Mouse (Mus musculus) neural tube, embryonic 13.5 days (tissue): ENCODE measurements around the gene Kif1c. TPM values are rescaled to one million over a fixed set of nuclear protein-coding genes. Genes with fewer than 3 reads are reported as not detected.
"Not testable (repeated sequence)": the region's sequence is repeated elsewhere in the genome, so short reads cannot be mapped to it uniquely, and the experiment has no call there.

Source experiments
- ATAC-seq: fragments of 200-750 bp; cut with Nextera tagmentation; 2 replicates; pipeline ENCODE4 v1.8.0; 2017; ENCODE audit warnings: low read depth, mild to moderate bottlenecking, moderate TSS enrichment, moderate library complexity
- H3K27ac ChIP-seq: fragments of 300-500 bp; sonication (generic); replicated peaks from 2 replicates; pipeline ENCODE4 v1.5.1; 2015; ENCODE audit warnings: moderate library complexity, mild to moderate bottlenecking, inconsistent platforms
- H3K27me3 ChIP-seq: fragments of 300-500 bp; sonication (generic); 2 replicates; pipeline ENCODE4 v1.6.1; 2015; ENCODE audit warnings: mild to moderate bottlenecking, inconsistent platforms
- H3K36me3 ChIP-seq: fragments of 300-500 bp; sonication (generic); 2 replicates; pipeline ENCODE4 v1.6.1; 2015; ENCODE audit warnings: mild to moderate bottlenecking, inconsistent platforms
- H3K4me1 ChIP-seq: fragments of 300-500 bp; sonication (generic); replicated peaks from 2 replicates; pipeline ENCODE4 v1.6.1; 2015; ENCODE audit warnings: inconsistent platforms
- H3K4me2 ChIP-seq: fragments of 300-500 bp; sonication (generic); 2 replicates; pipeline ENCODE4 v1.6.1; 2015; ENCODE audit warnings: inconsistent platforms, mild to moderate bottlenecking, moderate library complexity
- H3K4me3 ChIP-seq: fragments of 300-500 bp; sonication (generic); 2 replicates; pipeline ENCODE4 v1.5.1; 2015; ENCODE audit warnings: mild to moderate bottlenecking, inconsistent platforms
- H3K9ac ChIP-seq: fragments of 300-500 bp; sonication (generic); 2 replicates; pipeline ENCODE4 v1.6.1; 2015; ENCODE audit warnings: moderate library complexity, mild to moderate bottlenecking, inconsistent platforms
- H3K9me3 ChIP-seq: fragments of 300-500 bp; sonication (generic); 2 replicates; pipeline ENCODE4 v1.6.1; 2016; ENCODE audit warnings: inconsistent platforms
- WGBS: fragments of 180-500 bp; shearing (Covaris S2); methylation state at CpG from one replicate; pipeline ENCODE4 v1.1.7; 2015; 5-methylcytosine and 5-hydroxymethylcytosine counted together
- polyA plus RNA-seq: library from polyadenylated mRNA; unstranded; fragments of >200 nt; fragmentation: Nextera tagmentation; extraction: Ambion mirVana; gene quantifications from 2 replicates; pipeline ENCODE4 v1.2.1, GENCODE M21; 2015

Kif1c gene
- polyA plus RNA-seq, 1 experiment from 2014 or later, result 1.5 TPM

DNA sequence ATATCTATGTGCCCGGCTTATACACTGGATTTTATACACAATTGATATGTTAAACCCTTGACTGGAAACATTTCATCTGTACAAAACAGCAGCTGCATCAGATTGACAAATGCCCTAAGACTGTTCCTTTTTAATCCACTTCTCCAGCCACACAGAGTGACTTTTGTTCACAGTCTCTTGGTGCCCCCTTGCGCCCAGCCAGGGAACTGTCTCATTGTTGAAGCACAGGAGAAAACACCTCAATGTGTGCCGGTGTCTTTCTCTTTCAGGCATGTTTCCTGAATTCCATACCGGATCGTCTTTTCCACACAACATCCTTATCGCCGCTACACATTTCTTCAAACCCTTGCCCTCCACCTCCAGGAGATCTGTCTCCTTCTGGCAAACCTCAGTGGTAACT, 55.3 kb downstream of the Kif1c start:
- Histone ChIP-seq H3K9me3 (no peaks in the 10 kb centered on the region), H3K36me3 (no peaks in the 10 kb centered on the region), H3K9ac (peak overlapping the region; percentile 62), H3K27ac (no peak overlapping the region), H3K4me3 (no peak overlapping the region), H3K27me3 (peaks cover 3% of the 10 kb centered on the region; the same call in 1 of the 2 replicates), H3K4me1 (no peaks in the 10 kb centered on the region), H3K4me2 (no peak overlapping the region)
- WGBS, result 13% methylated on average over 7 of the region's 7 CpGs
- peak; percentile 61; the same call in 1 of the 2 replicates for ATAC-seq

DNA sequence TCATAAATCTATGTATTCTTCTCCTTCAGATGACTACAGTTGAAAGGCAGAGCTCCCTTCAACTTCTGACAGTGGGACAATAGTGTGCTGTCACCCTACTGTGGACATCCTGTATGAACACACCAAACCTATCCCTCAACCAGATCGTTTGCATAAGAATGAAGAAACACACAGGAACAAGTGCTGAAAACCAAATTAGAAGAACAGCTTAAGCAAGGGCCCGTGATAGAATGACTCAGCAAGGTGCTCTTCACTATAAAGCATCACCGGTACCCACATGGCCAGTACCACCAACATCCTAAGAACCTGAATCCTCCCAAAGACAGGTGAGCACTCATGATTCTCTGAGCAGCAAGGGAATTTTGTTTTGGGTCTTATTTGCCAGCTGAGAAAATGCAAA, 60.1 kb downstream of the Kif1c start:
- not testable (repeated sequence) for H3K4me2 ChIP-seq, ATAC-seq, H3K9me3 ChIP-seq, H3K4me3 ChIP-seq, H3K27me3 ChIP-seq, H3K27ac ChIP-seq, H3K9ac ChIP-seq, H3K36me3 ChIP-seq
- 70% methylated on average over 3 of the region's 3 CpGs for WGBS
- H3K4me1 ChIP-seq, result peaks cover 17% of the 10 kb centered on the region

DNA sequence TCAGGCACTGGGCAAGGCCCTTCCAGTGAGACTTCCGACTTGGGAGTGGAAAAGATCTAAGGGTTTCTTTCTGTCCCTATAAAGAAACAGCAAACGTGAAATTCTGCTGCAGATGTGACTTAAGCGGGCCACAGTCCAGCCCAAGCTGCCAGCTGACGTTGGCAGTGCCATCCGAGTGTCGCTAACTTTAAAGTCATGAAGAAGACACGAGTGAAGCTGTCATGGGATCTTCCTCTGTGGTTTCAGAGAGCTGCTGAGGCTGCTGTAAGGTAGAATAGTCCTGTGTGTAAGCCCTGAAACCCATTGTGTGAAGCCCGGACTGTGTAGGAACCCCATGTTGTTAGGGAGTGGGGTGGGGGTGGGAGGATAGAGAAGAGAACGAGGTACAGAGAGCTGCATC, 62.3 kb downstream of the Kif1c start:
- WGBS, result 84% methylated on average over 9 of the region's 9 CpGs
- Histone ChIP-seq H3K36me3 (peaks cover 2% of the 10 kb centered on the region), H3K4me1 (peaks cover 23% of the 10 kb centered on the region), H3K4me3 (no peak overlapping the region), H3K27me3 (no peaks in the 10 kb centered on the region), H3K9me3 (no peaks in the 10 kb centered on the region), H3K4me2 (no peak overlapping the region), H3K27ac (no peak overlapping the region), H3K9ac (no peak overlapping the region)
- no peak for ATAC-seq

DNA sequence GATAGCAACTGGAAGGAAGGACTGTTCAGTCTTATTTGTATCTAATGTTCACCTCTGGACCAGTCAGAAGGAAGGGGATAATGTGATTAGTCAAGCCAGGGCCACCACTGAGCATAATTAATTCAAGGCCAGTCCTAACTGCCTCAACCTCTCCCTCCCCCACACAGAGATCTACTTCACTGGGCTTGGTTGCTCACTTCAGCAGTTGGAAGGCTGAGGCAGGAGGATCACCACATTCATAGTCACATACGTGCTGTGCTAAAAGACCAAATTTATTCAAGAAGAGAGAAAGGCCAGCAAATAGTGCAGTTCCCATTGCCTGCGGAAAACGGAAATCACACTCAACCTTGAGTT, 63.2 kb downstream of the Kif1c start:
- Histone ChIP-seq H3K9ac (peak overlapping the region; percentile 89), H3K4me1 (peaks cover 23% of the 10 kb centered on the region), H3K27ac (peak overlapping the region; percentile 79), H3K9me3 (no peaks in the 10 kb centered on the region), H3K27me3 (no peaks in the 10 kb centered on the region), H3K36me3 (peaks cover 11% of the 10 kb centered on the region), H3K4me2 (peak overlapping the region; percentile 74), H3K4me3 (peak overlapping the region; percentile 69)
- ATAC-seq, result peak; percentile 44
- WGBS, result 34% methylated on average over 3 of the region's 3 CpGs

DNA sequence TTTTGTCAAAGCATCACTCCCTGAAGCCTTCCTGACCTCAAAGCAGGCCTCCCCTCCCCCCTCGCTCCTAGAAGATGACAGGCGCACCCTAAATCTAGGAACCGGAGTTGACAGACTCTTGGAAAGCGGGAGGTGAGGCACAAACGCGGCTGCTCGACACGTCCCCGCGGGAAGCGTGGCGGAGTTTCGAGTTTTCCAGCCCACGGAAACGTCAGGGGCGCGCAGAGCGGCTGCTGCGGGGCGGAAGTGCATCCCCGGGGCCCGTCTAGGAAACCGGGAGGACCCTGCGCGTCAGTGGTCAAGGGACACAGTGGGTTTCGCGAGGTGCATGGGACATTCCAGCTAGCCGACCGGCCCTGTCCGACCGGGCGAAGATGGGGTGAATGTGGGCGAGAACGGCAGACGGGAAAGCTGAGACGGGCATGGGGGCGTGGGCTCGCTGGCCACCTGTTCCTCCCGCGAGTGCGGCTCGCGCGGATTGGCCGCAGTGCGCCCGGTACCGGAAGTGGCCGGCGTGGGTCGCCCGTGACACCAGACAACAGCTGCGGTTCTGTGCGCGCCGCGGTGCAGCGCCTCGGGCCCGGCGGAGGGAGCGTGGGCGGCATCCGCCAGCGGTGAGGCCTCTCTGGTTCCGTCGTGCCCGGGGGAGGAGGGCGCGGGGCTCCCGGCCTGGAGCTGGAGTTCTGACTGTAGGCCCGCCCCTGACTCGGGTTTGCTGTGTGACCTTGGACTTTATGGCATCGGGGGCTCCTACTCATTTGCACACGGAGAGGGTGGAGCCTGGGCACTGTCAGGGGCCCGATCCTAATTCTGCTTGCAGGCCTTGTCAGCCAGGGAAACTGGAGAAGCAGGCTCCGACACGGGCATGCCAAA, 63.8 kb downstream of the Kif1c start, which contains the start of gene Zfp3:
Gene Zfp3, plus strand, starts transcription at position 274 of the 873 bp plus-strand sequence.
- Histone ChIP-seq H3K4me2 (peak within 1 kb of the TSS; percentile 74), H3K4me3 (peak within 1 kb of the TSS; percentile 69), H3K9ac (peak within 1 kb of the TSS; percentile 89), H3K36me3 (peaks cover 11% of the 10 kb centered on the region), H3K4me1 (peaks cover 23% of the 10 kb centered on the region), H3K9me3 (no peaks in the 10 kb centered on the region), H3K27me3 (no peaks in the 10 kb centered on the region), H3K27ac (peak within 1 kb of the TSS; percentile 79)
- WGBS, result under 1% methylated on average over 68 of the region's 78 CpGs
- peak; percentile 87 for ATAC-seq

DNA sequence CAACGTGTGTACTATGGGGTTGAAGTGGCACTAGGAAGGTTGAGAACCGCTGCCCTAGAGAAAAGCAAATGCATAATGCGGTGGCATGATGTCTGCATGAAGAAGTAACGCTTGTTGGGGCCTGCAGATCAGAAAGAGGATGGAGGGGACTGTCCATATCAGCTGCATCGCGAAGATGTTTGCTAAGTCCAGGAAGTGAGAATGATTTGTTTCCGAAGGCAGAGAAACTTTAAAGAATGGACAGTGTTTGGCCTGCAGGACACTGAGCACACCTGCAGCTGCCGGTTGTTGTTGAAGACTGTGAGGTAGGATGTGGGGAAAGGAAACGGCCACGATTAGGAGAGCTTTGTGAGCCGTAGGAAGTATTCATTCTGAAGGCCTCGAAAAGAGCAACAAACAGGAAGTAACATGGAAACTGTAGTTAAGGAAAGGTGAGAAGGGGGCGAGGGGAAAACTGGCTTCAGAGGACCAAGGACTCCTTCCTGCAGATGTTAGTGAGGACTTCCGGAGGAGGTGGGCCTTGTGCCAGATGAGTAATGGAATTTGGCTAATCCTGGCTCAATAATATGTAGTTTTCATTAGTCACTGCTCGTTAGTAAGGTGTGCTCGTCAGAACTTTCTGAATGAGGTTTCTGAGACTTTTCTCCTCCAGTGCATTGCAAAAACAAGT, 65.6 kb downstream of the Kif1c start:
- WGBS, result 90% methylated on average over 16 of the region's 16 CpGs
- H3K9me3 ChIP-seq, result no peaks in the 10 kb centered on the region
- no peaks in the 10 kb centered on the region for H3K27me3 ChIP-seq
- peaks cover 13% of the 10 kb centered on the region for H3K36me3 ChIP-seq
- H3K9ac ChIP-seq, result no peak overlapping the region
- no peak for ATAC-seq
- peak overlapping the region; percentile 74; the same call in 1 of the 2 replicates for H3K4me2 ChIP-seq
- no peak overlapping the region for H3K27ac ChIP-seq
- H3K4me3 ChIP-seq, result no peak overlapping the region
- H3K4me1 ChIP-seq, result peaks cover 23% of the 10 kb centered on the region

DNA sequence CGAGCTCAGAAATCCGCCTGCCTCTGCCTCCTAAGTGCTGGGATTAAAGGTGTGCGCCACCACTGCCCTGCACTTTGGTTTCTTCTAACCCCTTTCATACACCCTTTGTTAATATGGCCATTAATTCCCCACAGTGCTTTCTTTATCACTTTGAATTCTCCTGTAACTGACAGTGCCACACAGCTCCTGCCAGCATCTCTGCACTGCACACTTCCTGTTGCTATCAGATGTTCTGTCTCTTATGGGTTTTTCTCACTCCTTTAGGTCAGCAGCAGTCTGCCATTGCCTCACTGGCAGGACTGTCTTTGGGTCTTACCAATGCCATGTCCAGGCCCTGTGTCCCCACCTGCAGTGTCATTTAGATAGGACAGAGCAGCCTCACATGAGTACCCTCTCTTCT, 70.5 kb downstream of the Kif1c start:
- peaks cover 2% of the 10 kb centered on the region for H3K4me1 ChIP-seq
- H3K27ac ChIP-seq, result no peak overlapping the region
- H3K4me3 ChIP-seq, result no peak overlapping the region
- no peak overlapping the region for H3K9ac ChIP-seq
- no peaks in the 10 kb centered on the region for H3K9me3 ChIP-seq
- 96% methylated on average over 3 of the region's 3 CpGs for WGBS
- no peak for ATAC-seq
- no peaks in the 10 kb centered on the region for H3K27me3 ChIP-seq
- H3K36me3 ChIP-seq, result peaks cover 53% of the 10 kb centered on the region
- no peak overlapping the region for H3K4me2 ChIP-seq

DNA sequence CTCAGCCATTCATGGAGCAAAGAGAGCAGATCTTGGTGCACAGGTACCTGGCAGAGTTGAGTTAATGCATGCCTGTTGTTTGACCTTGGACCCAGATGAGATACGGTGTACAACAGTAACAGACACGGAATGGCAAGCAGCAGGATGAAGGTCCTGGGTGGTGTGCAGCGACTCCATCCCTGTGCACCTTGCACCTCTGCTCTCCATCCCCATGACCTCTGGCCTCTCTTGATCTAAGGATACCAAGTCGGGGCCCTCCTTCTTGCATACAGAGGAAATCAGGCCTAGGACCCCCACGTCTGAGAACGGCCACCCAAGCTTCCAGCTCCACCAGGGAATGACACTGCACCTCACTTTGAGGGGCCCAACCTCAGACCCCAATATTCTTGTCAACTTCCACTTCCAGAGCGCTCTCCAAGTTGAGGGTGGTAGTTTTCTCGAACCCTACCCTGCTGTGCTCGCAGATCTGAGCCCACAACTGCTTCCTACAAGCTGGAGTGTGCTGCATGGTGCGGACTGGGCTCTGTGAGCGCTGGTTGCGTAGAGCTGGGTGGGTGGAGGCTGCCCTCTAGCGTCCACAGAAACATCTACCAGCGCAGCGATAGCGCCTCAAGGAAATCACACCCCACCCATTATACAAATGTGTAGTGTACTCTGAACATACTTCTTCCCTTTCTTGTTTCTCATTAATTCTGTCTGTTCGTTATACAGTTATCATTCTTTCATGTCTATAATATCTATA, 76.7 kb downstream of the Kif1c start:
- 33% methylated on average over 17 of the region's 17 CpGs for WGBS
- Histone ChIP-seq H3K9ac (0 out of 2 replicates have a peak overlapping the region, but pooled peaks have one; percentile 12), H3K36me3 (peaks cover 29% of the 10 kb centered on the region), H3K4me3 (no peak overlapping the region), H3K4me2 (no peak overlapping the region), H3K27ac (no peak overlapping the region), H3K27me3 (no peaks in the 10 kb centered on the region), H3K4me1 (peaks cover 5% of the 10 kb centered on the region), H3K9me3 (no peaks in the 10 kb centered on the region)
- peak; percentile 92 for ATAC-seq

DNA sequence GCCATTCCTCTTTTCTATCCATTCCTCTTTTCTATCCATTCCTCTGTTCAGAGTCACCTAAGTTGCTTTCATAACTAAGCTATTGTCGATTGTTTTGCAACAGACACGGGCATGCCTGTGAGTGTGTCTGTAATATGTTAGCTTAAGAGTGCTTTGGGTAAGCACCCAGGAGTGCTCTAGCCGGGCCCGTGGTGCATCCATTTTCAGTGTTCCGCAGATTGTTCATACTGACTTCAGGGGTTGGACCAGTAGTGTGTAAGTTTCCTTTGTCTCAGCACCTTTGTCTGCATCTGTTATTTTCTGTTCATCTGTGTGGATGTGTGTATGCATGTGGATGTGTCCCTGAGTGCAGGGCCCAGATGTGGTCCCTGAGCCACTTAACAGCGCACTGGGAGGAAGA, 77.3 kb downstream of the Kif1c start:
- Histone ChIP-seq H3K9me3 (no peaks in the 10 kb centered on the region), H3K9ac (no peak overlapping the region), H3K36me3 (peaks cover 23% of the 10 kb centered on the region), H3K27me3 (no peaks in the 10 kb centered on the region), H3K4me1 (peaks cover 5% of the 10 kb centered on the region), H3K4me2 (no peak overlapping the region), H3K4me3 (no peak overlapping the region), H3K27ac (no peak overlapping the region)
- 80% methylated on average over 6 of the region's 6 CpGs for WGBS
- ATAC-seq, result 0 out of 2 replicates have a peak, but pooled peaks have one; percentile 63

DNA sequence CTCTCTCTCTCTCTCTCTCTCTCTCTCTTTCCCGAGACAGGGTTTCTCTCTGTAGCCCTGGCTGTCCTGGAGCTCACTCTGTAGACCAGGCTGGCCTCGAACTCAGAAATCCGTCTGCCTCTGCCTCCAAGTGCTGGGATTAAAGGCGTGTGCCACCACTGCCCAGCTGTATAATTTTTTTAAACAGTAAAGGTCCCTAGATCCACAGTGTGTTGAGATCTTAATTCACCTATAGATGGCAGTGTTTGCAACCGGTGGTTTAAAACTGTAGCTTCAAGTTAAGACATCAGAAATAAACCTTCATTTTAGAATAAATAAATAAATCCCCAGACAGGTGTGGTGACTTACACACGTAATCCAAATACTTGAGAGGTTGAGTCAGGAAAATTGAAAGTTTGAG, 77.7 kb downstream of the Kif1c start:
- 27% methylated on average over 5 of the region's 6 CpGs for WGBS
- not testable (repeated sequence) for H3K4me1 ChIP-seq, H3K4me3 ChIP-seq, H3K9ac ChIP-seq, ATAC-seq, H3K4me2 ChIP-seq, H3K9me3 ChIP-seq, H3K27ac ChIP-seq, H3K27me3 ChIP-seq
- H3K36me3 ChIP-seq, result peaks cover 20% of the 10 kb centered on the region
